Mouse (Mus musculus): Measurements from ENCODE around the gene Rps10. TPM values are rescaled to one million over a fixed set of nuclear protein-coding genes. Genes with fewer than 3 reads are reported as not detected.

Rps10 gene
- polyA plus RNA-seq, 2 experiments: 1,160 to 1,839 TPM

- no peak overlapping the region for H3K4me2 ChIP-seq (replicated peaks; ENCODE audit: low read depth, low read length, severe bottlenecking)
- WGBS: 78% methylated on average over 23 of the region's 23 CpGs
- ATAC-seq (ENCODE audit: low FRiP score, low read depth): no peak
Measured at GRCm38 (mm10) chr17:27652046-27652790, 15.7 kb upstream of the Rps10 start.

GRCm38 (mm10) chr17:27650586-27650985 lies 14.1 kb upstream of the Rps10 start:
- H3K4me1 ChIP-seq (ENCODE audit: control insufficient read depth, insufficient read depth, low read length): peaks cover 5% of the 10 kb centered on the region; the same call in 1 of the 2 replicates
- H3K4me3 ChIP-seq (replicated peaks; ENCODE audit: low read length): no peak overlapping the region
- DNase-seq (ENCODE audit: low spot score) (no peak), ATAC-seq (ENCODE audit: low FRiP score, low read depth) (no peak)
- H3K27me3 ChIP-seq (ENCODE audit: control insufficient read depth, insufficient read depth, low read length): peaks cover 9% of the 10 kb centered on the region; the same call in 1 of the 2 replicates
- H3K9ac ChIP-seq (ENCODE audit: low read depth, low read length, severe bottlenecking): no peak overlapping the region
- no peak overlapping the region for H3K4me2 ChIP-seq (replicated peaks; ENCODE audit: low read depth, low read length, severe bottlenecking)
- WGBS: 83% methylated on average over 13 of the region's 13 CpGs
- no peak for TF ChIP-seq POLR2A (IDR thresholded peaks at IDR 0.05; ENCODE audit: borderline replicate concordance, extremely low read depth, insufficient read depth, insufficient read length)
- no peaks in the 10 kb centered on the region for H3K36me3 ChIP-seq (ENCODE audit: control insufficient read depth, insufficient read depth, low read length)
- no peak overlapping the region for H3K27ac ChIP-seq (replicated peaks; ENCODE audit: low read depth, low read length)
- no peaks in the 10 kb centered on the region for H3K9me3 ChIP-seq (ENCODE audit: control insufficient read depth, low read length)

More at GRCm38 (mm10) chr17:27652046-27652790, 15.7 kb upstream of the Rps10 start:
- Histone ChIP-seq H3K27me3 (ENCODE audit: control insufficient read depth, insufficient read depth, low read length) (peaks cover 18% of the 10 kb centered on the region; the same call in 1 of the 2 replicates), H3K27ac (replicated peaks; ENCODE audit: low read depth, low read length) (no peak overlapping the region), H3K9me3 (ENCODE audit: control insufficient read depth, low read length) (no peaks in the 10 kb centered on the region), H3K4me3 (replicated peaks; ENCODE audit: low read length) (no peak overlapping the region), H3K4me1 (ENCODE audit: control insufficient read depth, insufficient read depth, low read length) (peaks cover 13% of the 10 kb centered on the region), H3K36me3 (ENCODE audit: control insufficient read depth, insufficient read depth, low read length) (no peaks in the 10 kb centered on the region), H3K9ac (ENCODE audit: low read depth, low read length, severe bottlenecking) (no peak overlapping the region)
- no peak for DNase-seq (ENCODE audit: low spot score)
- TF ChIP-seq POLR2A (IDR thresholded peaks at IDR 0.05; ENCODE audit: borderline replicate concordance, extremely low read depth, insufficient read depth, insufficient read length): no peak

- Histone ChIP-seq H3K4me2 (replicated peaks; ENCODE audit: low read depth, low read length, severe bottlenecking) (no peak overlapping the region), H3K27me3 (ENCODE audit: control insufficient read depth, insufficient read depth, low read length) (peaks cover 4% of the 10 kb centered on the region; the same call in 1 of the 2 replicates), H3K36me3 (ENCODE audit: control insufficient read depth, insufficient read depth, low read length) (no peaks in the 10 kb centered on the region), H3K9me3 (ENCODE audit: control insufficient read depth, low read length) (no peaks in the 10 kb centered on the region), H3K9ac (ENCODE audit: low read depth, low read length, severe bottlenecking) (no peak overlapping the region), H3K27ac (replicated peaks; ENCODE audit: low read depth, low read length) (no peak overlapping the region), H3K4me1 (ENCODE audit: control insufficient read depth, insufficient read depth, low read length) (0 out of 2 replicates have a peak, but pooled peaks cover 3% of the 10 kb centered on the region), H3K4me3 (replicated peaks; ENCODE audit: low read length) (no peak overlapping the region)
- WGBS: 8% methylated on average over 12 of the region's 12 CpGs
- TF ChIP-seq POLR2A (IDR thresholded peaks at IDR 0.05; ENCODE audit: borderline replicate concordance, extremely low read depth, insufficient read depth, insufficient read length): no peak
- DNase-seq (ENCODE audit: low spot score): no peak
- no peak for ATAC-seq (ENCODE audit: low FRiP score, low read depth)
Measured at GRCm38 (mm10) chr17:27650160-27650559, 13.7 kb upstream of the Rps10 start.

- H3K9me3 ChIP-seq (ENCODE audit: control insufficient read depth, low read length): no peaks in the 10 kb centered on the region
- no peak overlapping the region for H3K4me3 ChIP-seq (replicated peaks; ENCODE audit: low read length)
- no peak for TF ChIP-seq POLR2A (IDR thresholded peaks at IDR 0.05; ENCODE audit: borderline replicate concordance, extremely low read depth, insufficient read depth, insufficient read length)
- H3K27me3 ChIP-seq (ENCODE audit: control insufficient read depth, insufficient read depth, low read length): no peaks in the 10 kb centered on the region
- H3K9ac ChIP-seq (ENCODE audit: low read depth, low read length, severe bottlenecking): no peak overlapping the region
- DNase-seq (ENCODE audit: low spot score) (no peak), ATAC-seq (ENCODE audit: low FRiP score, low read depth) (no peak)
- no peak overlapping the region for H3K27ac ChIP-seq (replicated peaks; ENCODE audit: low read depth, low read length)
- H3K4me2 ChIP-seq (replicated peaks; ENCODE audit: low read depth, low read length, severe bottlenecking): no peak overlapping the region
- peaks cover 6% of the 10 kb centered on the region for H3K4me1 ChIP-seq (ENCODE audit: control insufficient read depth, insufficient read depth, low read length)
- H3K36me3 ChIP-seq (ENCODE audit: control insufficient read depth, insufficient read depth, low read length): no peaks in the 10 kb centered on the region
- WGBS: 41% methylated on average over 7 of the region's 7 CpGs
Measured at GRCm38 (mm10) chr17:27645807-27646206, 9.3 kb upstream of the Rps10 start.

GRCm38 (mm10) chr17:27644572-27644971 lies 8.1 kb upstream of the Rps10 start:
- no peaks in the 10 kb centered on the region for H3K27me3 ChIP-seq (ENCODE audit: control insufficient read depth, insufficient read depth, low read length)
- no peak overlapping the region for H3K9ac ChIP-seq (ENCODE audit: low read depth, low read length, severe bottlenecking)
- H3K4me1 ChIP-seq (ENCODE audit: control insufficient read depth, insufficient read depth, low read length): peaks cover 6% of the 10 kb centered on the region
- TF ChIP-seq POLR2A (IDR thresholded peaks at IDR 0.05; ENCODE audit: borderline replicate concordance, extremely low read depth, insufficient read depth, insufficient read length): no peak
- no peak for DNase-seq (ENCODE audit: low spot score)
- no peak overlapping the region for H3K27ac ChIP-seq (replicated peaks; ENCODE audit: low read depth, low read length)
- H3K4me2 ChIP-seq (replicated peaks; ENCODE audit: low read depth, low read length, severe bottlenecking): no peak overlapping the region
- WGBS: 41% methylated on average over 2 of the region's 2 CpGs
- H3K9me3 ChIP-seq (ENCODE audit: control insufficient read depth, low read length): no peaks in the 10 kb centered on the region
- ATAC-seq (ENCODE audit: low FRiP score, low read depth): no peak
- H3K36me3 ChIP-seq (ENCODE audit: control insufficient read depth, insufficient read depth, low read length): no peaks in the 10 kb centered on the region
- H3K4me3 ChIP-seq (replicated peaks; ENCODE audit: low read length): no peak overlapping the region
